Mouse (Mus musculus): ENCODE measurements around the gene Mageb1.
"Not testable (repeated sequence)": the region's sequence is repeated elsewhere in the genome, so short reads cannot be mapped to it uniquely, and the experiment has no call there.

Mageb1 gene

GRCm38 (mm10) chrX:92016233-92016632, at the start of gene Mageb1:
Mageb1 (minus strand) TSS chrX:92016333.
- not testable (repeated sequence) for DNase-seq
